Mouse (Mus musculus) adrenal gland (tissue): ENCODE data around the gene Fam161a.
"Not testable (repeated sequence)": the region's sequence is repeated elsewhere in the genome, so short reads cannot be mapped to it uniquely, and the experiment has no call there.

Source experiments
- intact Hi-C: fragments of 180-260 bp; cut with DNase I; formaldehyde crosslinking; loops from one replicate; pipeline ENCODE4 v1.15.1; 2025

Gene Fam161a

GRCm38 (mm10) chr11:23047663-23048582, 40.6 kb downstream of the Fam161a start:
- intact Hi-C loops = no loop called here

GRCm38 (mm10) chr11:23049642-23050041, 42.3 kb downstream of the Fam161a start:
- intact Hi-C loops = no loop called here

- intact Hi-C loops = no loop called here
Observed at GRCm38 (mm10) chr11:23052353-23052752, 45.0 kb downstream of the Fam161a start.

- intact Hi-C loops = no loop called here
Observed at GRCm38 (mm10) chr11:23063153-23063552, 55.8 kb downstream of the Fam161a start.

- intact Hi-C loops = no loop called here
Observed at GRCm38 (mm10) chr11:23063857-23064256, 56.5 kb downstream of the Fam161a start.

GRCm38 (mm10) chr11:23064276-23064675, 56.9 kb downstream of the Fam161a start:
- intact Hi-C loops = not testable (repeated sequence)

GRCm38 (mm10) chr11:23065167-23065668, 57.9 kb downstream of the Fam161a start:
- intact Hi-C loops = no loop called here

- intact Hi-C loops = no loop called here
Observed at GRCm38 (mm10) chr11:23067395-23068136, 60.2 kb downstream of the Fam161a start.

- intact Hi-C loops = no loop called here
Observed at GRCm38 (mm10) chr11:23068201-23068600, 60.9 kb downstream of the Fam161a start.

GRCm38 (mm10) chr11:23068986-23069385, 61.7 kb downstream of the Fam161a start:
- intact Hi-C loops = not testable (repeated sequence)

- intact Hi-C loops = no loop called here
Observed at GRCm38 (mm10) chr11:23074841-23075240, 67.5 kb downstream of the Fam161a start.

- intact Hi-C loops = no loop called here
Observed at GRCm38 (mm10) chr11:23078541-23078940, 71.2 kb downstream of the Fam161a start.
